Comparison of ENCODE assay signal across 24 mouse cellular contexts in genomic region chr11:5514091-5514490, GRCm38 (mm10). TPM values are rescaled to one million over a fixed set of nuclear protein-coding genes. Genes with fewer than 3 reads are reported as not detected.
"Had no signal": no experiment of that assay in that cellular context is flagged by ENCODE, and none has a peak within 500 bp of the region (broad histone marks: within the 10 kb centered on the region; RNA-seq: fewer than 3 reads in every experiment).

No protein-coding gene starts in this region.

- H3K4me3 ChIP-seq: liver, embryonic 15.5 days; lung, embryonic 15.5 days; megakaryocyte, embryonic 14.5 days; midbrain, embryonic 12.5 days; midbrain, embryonic 15.5 days; neural tube, embryonic 12.5 days had no signal

- H3K9ac ChIP-seq: liver, embryonic 15.5 days; liver, postnatal 0 days; lung, embryonic 15.5 days; midbrain, embryonic 12.5 days; midbrain, embryonic 15.5 days; neural tube, embryonic 12.5 days had no signal

- ATAC-seq: liver, postnatal 0 days; lung, postnatal 0 days; midbrain, embryonic 15.5 days had no signal

- H3K27ac ChIP-seq: liver, embryonic 15.5 days; lung, embryonic 15.5 days; macrophage; midbrain, embryonic 12.5 days; midbrain, embryonic 15.5 days; neural tube, embryonic 12.5 days had no signal

- H3K4me2 ChIP-seq: liver, embryonic 15.5 days; lung, embryonic 15.5 days; midbrain, embryonic 12.5 days; midbrain, embryonic 15.5 days; neural tube, embryonic 12.5 days had no signal

- H3K27me3 ChIP-seq: lung, embryonic 15.5 days; megakaryocyte, embryonic 14.5 days; midbrain, embryonic 12.5 days; midbrain, embryonic 15.5 days; neural tube, embryonic 12.5 days had no signal

- H3K36me3 ChIP-seq: liver, embryonic 15.5 days; lung, embryonic 15.5 days; midbrain, embryonic 12.5 days; midbrain, embryonic 15.5 days; neural tube, embryonic 12.5 days had no signal

- H3K4me1 ChIP-seq: midbrain, embryonic 12.5 days; midbrain, embryonic 15.5 days; neural tube, embryonic 12.5 days had no signal

- DNase-seq: liver, postnatal 0 days; lung, adult 2 months; lung, postnatal 14 days; lung, postnatal 36 days; right cerebral cortex, postnatal 14 days; right cerebral cortex, postnatal 4 days; spleen, adult 18-20 months; thymus, adult 18-20 months; thymus, postnatal 14 days; thymus, postnatal 36 days had no signal

- H3K9me3 ChIP-seq: liver, embryonic 15.5 days; lung, embryonic 15.5 days; megakaryocyte, embryonic 14.5 days; midbrain, embryonic 12.5 days; midbrain, embryonic 15.5 days; neural tube, embryonic 12.5 days had no signal

RNA-seq across cellular contexts. Expression of gene Ankrd36, which starts 55.4 kb away (rescaled TPM):
- total RNA-seq: megakaryocyte progenitor cell, adult 5-6 weeks; midbrain, postnatal 0 days; neutrophil, adult 5-6 weeks had no signal
- polyA plus RNA-seq: lung, adult 2 months; lung, postnatal 0 days; macrophage; neural tube, embryonic 12.5 days; neural tube, embryonic 14.5 days; small intestine, adult 2 months; stomach, embryonic 14.5 days had no signal
